Mouse (Mus musculus): ENCODE data around the gene Rpl11. TPM values are rescaled to one million over a fixed set of nuclear protein-coding genes. Genes with fewer than 3 reads are reported as not detected.

Gene Rpl11
- polyA plus RNA-seq, 1 experiment from 2014 or later, result 333 TPM

DNA sequence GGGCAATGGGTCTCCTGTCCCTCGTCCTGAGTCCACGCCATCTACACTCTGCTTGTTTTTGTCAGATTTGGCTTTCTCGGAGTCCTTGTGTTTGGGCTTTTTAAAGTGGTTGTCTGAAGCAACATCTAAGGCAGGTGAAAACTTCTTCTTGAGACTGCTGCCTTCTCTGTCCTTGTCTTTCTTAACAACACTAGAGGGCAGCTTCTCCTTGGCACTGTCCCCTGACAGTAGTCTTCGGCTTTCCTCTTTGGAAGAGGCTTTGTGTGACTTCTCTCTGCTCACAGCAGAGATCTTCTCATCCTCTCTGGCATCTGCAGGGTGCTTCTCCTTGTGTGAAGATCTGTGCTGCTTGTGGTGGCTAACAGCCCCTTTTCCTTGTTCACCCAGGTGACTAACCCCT lies 42.6 kb downstream of the Rpl11 start:
- Histone ChIP-seq H3K4me3 (replicated peaks) (no peak overlapping the region), H3K27ac (no peak overlapping the region), H3K9ac (no peak overlapping the region), H3K27me3 (no peaks in the 10 kb centered on the region), H3K4me1 (no peaks in the 10 kb centered on the region), H3K9me3 (no peaks in the 10 kb centered on the region), H3K36me3 (replicated peaks) (peaks cover 76% of the 10 kb centered on the region), H3K4me2 (no peak overlapping the region)
- ATAC-seq (ENCODE audit: low FRiP score), result no peak
- WGBS, result 90% methylated on average over 4 of the region's 4 CpGs

DNA sequence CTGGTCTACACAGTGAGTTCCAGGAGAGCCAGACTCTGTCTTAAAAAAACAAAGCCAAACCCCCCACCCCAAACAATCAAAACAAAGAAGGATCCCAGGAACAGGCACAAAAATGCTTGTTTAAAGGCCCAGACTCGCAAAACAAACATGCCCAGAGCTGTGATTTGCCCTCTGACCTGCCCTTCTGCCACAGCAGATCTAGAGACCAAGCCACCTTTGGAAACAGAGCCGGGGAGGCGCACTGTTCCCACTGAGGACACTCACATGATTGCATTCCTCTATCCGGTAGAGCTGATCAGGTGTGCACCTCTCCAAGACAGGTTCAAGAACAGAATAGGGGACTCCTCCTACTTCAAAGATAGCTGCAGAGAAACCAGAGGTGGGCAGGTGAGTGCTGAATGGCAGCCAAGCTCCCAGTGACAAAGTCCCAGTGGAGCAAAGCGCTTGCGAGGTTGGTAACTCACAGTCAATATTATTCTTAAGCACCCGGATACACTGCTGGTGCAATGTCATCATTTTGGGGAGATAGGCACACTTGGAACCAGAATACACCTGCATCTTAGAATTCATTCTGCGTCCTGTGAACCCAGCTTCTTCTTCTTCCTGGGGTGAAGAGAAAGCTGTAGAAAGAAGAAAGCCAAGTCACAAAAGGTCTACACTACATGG lies 44.3 kb downstream of the Rpl11 start:
- H3K4me2 ChIP-seq, result no peak overlapping the region
- H3K4me1 ChIP-seq, result no peaks in the 10 kb centered on the region
- no peaks in the 10 kb centered on the region for H3K9me3 ChIP-seq
- peaks cover 90% of the 10 kb centered on the region for H3K36me3 ChIP-seq (replicated peaks)
- no peak overlapping the region for H3K9ac ChIP-seq
- no peak overlapping the region for H3K27ac ChIP-seq
- no peak for ATAC-seq (ENCODE audit: low FRiP score)
- H3K4me3 ChIP-seq (replicated peaks), result no peak overlapping the region
- no peaks in the 10 kb centered on the region for H3K27me3 ChIP-seq
- WGBS, result 95% methylated on average over 8 of the region's 8 CpGs

DNA sequence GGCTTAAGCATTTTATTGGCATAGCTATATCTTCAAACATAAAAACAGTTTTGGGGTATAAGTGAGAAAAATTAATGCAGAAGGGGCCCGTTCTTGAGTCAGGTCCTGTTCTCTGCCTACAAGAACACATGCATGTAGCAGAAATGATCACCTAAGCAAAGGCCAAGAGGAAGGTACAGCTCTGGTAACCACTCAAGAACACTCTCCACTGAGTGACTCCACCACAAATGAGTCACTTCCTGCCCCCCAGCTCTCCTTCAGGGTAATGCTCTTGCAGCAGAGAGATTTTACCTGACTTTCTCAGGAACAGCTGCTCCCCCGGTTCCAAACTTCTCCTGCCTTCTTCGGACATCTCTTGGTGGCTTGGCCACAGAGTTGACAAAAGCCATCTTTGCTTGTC lies 46.4 kb downstream of the Rpl11 start:
- H3K27me3 ChIP-seq, result no peaks in the 10 kb centered on the region
- no peaks in the 10 kb centered on the region for H3K9me3 ChIP-seq
- H3K36me3 ChIP-seq (replicated peaks), result peaks cover 93% of the 10 kb centered on the region
- no peak for ATAC-seq (ENCODE audit: low FRiP score)
- 91% methylated on average over 3 of the region's 3 CpGs for WGBS
- H3K9ac ChIP-seq, result no peak overlapping the region
- H3K4me3 ChIP-seq (replicated peaks), result no peak overlapping the region
- no peak overlapping the region for H3K27ac ChIP-seq
- no peaks in the 10 kb centered on the region for H3K4me1 ChIP-seq
- H3K4me2 ChIP-seq, result no peak overlapping the region

DNA sequence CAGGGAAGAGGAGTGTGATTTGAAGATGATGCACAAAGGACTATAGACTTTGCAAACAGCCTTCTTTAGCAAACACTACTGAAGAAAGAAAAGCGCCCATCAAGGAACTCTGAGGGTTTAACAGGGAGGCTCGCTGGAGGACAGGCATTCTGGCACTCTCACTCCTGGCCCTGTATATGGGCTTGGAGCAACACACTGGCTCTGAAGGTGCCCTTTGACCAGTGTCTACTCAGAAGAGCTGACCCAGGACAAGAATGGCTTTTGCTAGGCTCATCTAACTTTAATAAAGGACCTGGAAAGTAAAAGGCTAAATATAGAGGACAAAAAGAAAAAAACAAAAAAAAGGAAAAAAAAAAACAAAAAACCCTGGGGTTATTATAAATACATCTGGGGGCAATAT lies 48.3 kb downstream of the Rpl11 start:
- no peaks in the 10 kb centered on the region for H3K4me1 ChIP-seq
- H3K27ac ChIP-seq, result no peak overlapping the region
- no peak overlapping the region for H3K4me3 ChIP-seq (replicated peaks)
- H3K9ac ChIP-seq, result no peak overlapping the region
- 95% methylated on average over 2 of the region's 2 CpGs for WGBS
- peaks cover 77% of the 10 kb centered on the region for H3K36me3 ChIP-seq (replicated peaks)
- ATAC-seq (ENCODE audit: low FRiP score), result no peak
- no peaks in the 10 kb centered on the region for H3K27me3 ChIP-seq
- no peak overlapping the region for H3K4me2 ChIP-seq
- H3K9me3 ChIP-seq, result no peaks in the 10 kb centered on the region

DNA sequence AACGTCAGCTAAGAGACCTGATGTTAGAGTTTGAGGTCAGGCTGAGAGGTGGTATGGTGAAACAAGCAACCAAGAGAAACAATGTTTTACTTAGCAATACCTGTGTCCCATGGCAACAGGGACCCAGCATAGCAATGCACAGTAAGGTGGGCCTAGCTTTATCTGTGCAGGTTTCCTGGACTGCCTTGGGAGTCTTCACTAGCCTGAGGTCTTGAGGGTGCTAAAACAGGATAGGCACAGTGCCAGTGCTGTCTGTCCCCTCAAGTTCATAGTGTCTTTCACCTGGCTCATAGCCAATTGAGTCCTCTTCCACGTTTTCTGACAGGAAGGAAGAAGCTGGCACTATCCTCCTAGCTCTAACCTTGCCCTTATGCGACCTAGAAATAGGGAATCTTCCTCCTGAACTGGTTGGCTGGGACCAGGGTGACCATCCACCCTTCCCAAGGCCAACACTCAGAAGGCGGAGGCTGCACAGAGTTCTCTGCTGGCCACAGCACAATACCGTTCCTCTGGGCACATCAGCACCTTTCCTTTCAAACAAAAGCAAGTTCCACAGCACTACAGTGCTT lies 49.0 kb downstream of the Rpl11 start:
- Histone ChIP-seq H3K4me2 (no peak overlapping the region), H3K9me3 (no peaks in the 10 kb centered on the region), H3K27me3 (no peaks in the 10 kb centered on the region), H3K9ac (no peak overlapping the region), H3K4me3 (replicated peaks) (no peak overlapping the region), H3K27ac (no peak overlapping the region), H3K36me3 (replicated peaks) (peaks cover 70% of the 10 kb centered on the region), H3K4me1 (no peaks in the 10 kb centered on the region)
- WGBS, result 90% methylated on average over 5 of the region's 5 CpGs
- ATAC-seq (ENCODE audit: low FRiP score), result no peak

DNA sequence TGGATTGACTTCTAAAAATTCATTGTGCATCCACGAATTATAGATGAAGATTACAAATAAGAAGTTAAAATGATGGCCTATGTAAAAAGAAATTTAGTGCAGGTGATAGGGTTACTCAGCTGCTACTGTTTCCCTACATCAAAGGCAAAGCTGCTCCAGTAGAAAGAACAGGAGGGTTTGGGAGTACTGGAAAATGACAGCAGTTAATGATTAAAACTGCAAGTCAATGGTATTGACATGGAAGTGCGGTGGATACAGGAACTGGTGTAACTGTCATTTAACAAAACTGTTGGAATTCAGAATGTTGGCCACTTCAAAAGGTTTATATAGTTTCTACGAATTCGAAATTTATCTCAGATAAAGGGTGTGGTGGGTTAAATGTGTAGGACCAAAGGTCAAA lies 58.1 kb downstream of the Rpl11 start:
- no peaks in the 10 kb centered on the region for H3K27me3 ChIP-seq
- H3K9me3 ChIP-seq, result peaks cover 9% of the 10 kb centered on the region
- no peak overlapping the region for H3K9ac ChIP-seq
- H3K4me3 ChIP-seq (replicated peaks), result no peak overlapping the region
- H3K4me2 ChIP-seq, result no peak overlapping the region
- 86% methylated on average over 4 of the region's 4 CpGs for WGBS
- ATAC-seq (ENCODE audit: low FRiP score), result no peak
- no peaks in the 10 kb centered on the region for H3K4me1 ChIP-seq
- H3K27ac ChIP-seq, result no peak overlapping the region
- H3K36me3 ChIP-seq (replicated peaks), result no peaks in the 10 kb centered on the region

DNA sequence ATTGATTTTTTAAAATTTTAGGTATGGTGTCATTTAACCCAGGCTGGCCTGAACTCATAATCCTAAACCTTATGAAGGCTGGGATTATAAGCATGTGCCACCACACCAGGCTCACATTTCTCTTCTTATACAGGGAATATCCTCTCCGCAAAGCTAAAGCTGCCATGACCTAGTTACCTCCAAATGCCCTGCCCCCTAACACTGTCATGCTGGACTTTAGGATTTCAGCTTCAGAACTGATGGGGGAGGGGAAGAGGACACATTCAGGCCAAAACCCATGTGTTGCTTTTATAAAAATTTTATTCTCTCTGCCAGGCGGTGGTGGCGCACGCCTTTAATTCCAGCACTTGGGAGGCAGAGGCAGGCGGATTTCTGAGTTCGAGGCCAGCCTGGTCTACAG lies 59.3 kb downstream of the Rpl11 start:
- Histone ChIP-seq H3K4me2 (no peak overlapping the region), H3K4me3 (replicated peaks) (no peak overlapping the region), H3K27ac (no peak overlapping the region), H3K36me3 (replicated peaks) (no peaks in the 10 kb centered on the region), H3K9me3 (peaks cover 9% of the 10 kb centered on the region), H3K9ac (no peak overlapping the region), H3K27me3 (no peaks in the 10 kb centered on the region), H3K4me1 (no peaks in the 10 kb centered on the region)
- ATAC-seq (ENCODE audit: low FRiP score), result no peak
- 96% methylated on average over 6 of the region's 6 CpGs for WGBS

DNA sequence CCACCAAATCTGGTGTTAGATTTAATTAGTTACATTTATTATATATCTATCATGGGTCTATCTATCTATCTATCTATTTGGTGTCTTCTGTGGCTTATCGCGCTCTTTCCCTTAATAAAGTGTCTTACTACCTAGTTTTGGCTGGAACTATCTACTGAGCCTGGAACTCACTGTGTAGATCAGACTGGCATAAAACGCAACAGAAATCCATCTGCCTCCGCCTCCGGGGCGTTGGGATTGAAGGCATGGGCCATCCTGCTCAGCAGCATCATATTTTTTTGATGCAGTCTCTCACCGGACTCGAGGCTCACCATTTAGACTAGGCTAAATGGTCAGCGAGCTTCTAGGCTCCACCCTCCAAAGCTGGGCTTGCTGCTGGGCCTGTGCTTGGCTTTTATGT lies 65.5 kb downstream of the Rpl11 start:
- 67% methylated on average over 9 of the region's 9 CpGs for WGBS
- H3K4me3 ChIP-seq (replicated peaks), result peak overlapping the region; percentile 95
- H3K4me1 ChIP-seq, result peaks cover 13% of the 10 kb centered on the region
- no peak for ATAC-seq (ENCODE audit: low FRiP score)
- no peaks in the 10 kb centered on the region for H3K27me3 ChIP-seq
- peak overlapping the region; percentile 76 for H3K4me2 ChIP-seq
- peaks cover 27% of the 10 kb centered on the region for H3K36me3 ChIP-seq (replicated peaks)
- peak overlapping the region; percentile 95; the same call in 1 of the 2 replicates for H3K9ac ChIP-seq
- H3K27ac ChIP-seq, result no peak overlapping the region
- H3K9me3 ChIP-seq, result no peaks in the 10 kb centered on the region

DNA sequence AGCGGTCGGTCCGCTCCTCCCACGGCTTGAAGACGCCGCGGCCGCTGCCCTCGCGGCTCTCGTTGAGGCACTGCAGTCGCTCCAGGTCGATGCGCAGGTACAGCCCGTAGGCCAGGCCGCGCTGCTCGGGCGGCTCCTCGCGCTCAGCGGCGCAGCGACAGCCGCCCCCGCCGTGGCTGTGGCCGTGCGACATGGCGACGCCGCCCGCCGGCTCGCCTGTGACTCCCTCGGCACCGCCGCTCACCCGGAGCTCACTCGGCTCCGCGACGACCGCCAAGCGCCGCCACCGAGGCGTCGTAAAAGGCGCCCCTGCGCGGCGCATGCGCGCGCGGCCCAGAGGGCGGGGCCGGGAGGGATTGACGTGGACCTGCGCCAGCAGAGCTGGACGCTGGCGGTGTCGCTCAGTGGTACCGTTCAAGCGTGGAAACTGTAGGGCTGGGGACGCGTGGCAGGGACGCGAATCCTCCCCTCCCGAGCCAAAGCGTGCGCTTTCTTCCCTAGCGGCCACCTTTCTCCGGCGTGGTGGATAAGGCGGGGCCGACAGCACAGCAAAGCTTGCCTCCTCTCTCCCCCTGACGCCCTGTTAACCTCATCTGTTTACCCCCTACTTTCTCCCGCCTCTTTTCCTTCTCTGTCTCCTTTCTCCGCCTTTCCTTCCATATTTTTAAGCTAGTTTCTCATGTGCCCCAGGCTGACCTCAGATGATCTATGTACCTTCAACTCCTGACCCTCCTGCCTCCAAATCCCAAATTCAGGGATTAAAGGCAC lies 66.1 kb downstream of the Rpl11 start, which contains the start of gene Pithd1:
Pithd1 (minus strand) TSS at position 322 of the 768 bp plus-strand sequence.
- H3K4me1 ChIP-seq, result peaks cover 13% of the 10 kb centered on the region
- no peaks in the 10 kb centered on the region for H3K9me3 ChIP-seq
- peak within 1 kb of the TSS; percentile 95 for H3K9ac ChIP-seq
- no peaks in the 10 kb centered on the region for H3K27me3 ChIP-seq
- peak; percentile 95 for ATAC-seq (ENCODE audit: low FRiP score)
- peak within 1 kb of the TSS; percentile 95 for H3K4me3 ChIP-seq (replicated peaks)
- WGBS, result under 1% methylated on average over 81 of the region's 81 CpGs
- peak within 1 kb of the TSS; percentile 76 for H3K4me2 ChIP-seq
- peaks cover 32% of the 10 kb centered on the region for H3K36me3 ChIP-seq (replicated peaks)
- H3K27ac ChIP-seq, result peak within 1 kb of the TSS; percentile 86

DNA sequence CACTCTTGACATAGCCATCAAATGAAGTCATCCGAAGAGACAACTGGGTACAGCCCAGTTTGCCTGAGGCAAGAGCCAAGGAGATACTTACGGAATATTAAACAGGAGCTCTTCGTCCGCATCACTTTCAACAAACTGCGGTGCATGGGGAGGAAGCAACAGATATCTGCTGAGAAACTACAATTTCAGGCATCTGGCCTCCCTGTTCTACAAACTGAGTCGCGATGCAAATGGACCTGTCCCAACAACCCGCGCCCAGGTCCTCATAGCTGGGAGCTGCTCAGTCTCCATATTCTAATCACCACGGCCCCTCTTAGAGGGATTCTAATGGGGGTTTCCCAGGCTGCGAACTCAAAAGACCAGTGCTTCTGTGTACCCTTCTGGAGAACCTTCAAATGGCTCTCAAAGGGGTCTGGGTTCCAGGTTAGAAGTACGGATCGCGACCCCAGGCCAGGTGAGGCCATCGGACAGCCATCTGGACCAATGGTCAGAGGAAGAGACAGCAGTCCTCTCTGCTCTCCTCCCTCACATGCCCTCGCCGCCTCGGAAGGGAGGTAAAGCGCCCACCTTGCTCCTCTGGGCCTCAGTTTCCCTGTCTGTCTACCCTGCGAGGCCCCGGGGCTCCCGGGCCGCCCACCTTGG lies 66.8 kb downstream of the Rpl11 start:
- Histone ChIP-seq H3K27me3 (no peaks in the 10 kb centered on the region), H3K27ac (peak overlapping the region; percentile 86), H3K4me2 (peak overlapping the region; percentile 76), H3K9me3 (no peaks in the 10 kb centered on the region), H3K4me3 (replicated peaks) (peak overlapping the region; percentile 95), H3K36me3 (replicated peaks) (peaks cover 35% of the 10 kb centered on the region), H3K4me1 (peaks cover 13% of the 10 kb centered on the region), H3K9ac (peak overlapping the region; percentile 95)
- 11% methylated on average over 22 of the region's 23 CpGs for WGBS
- peak; percentile 6; the same call in 1 of the 2 replicates for ATAC-seq (ENCODE audit: low FRiP score)

DNA sequence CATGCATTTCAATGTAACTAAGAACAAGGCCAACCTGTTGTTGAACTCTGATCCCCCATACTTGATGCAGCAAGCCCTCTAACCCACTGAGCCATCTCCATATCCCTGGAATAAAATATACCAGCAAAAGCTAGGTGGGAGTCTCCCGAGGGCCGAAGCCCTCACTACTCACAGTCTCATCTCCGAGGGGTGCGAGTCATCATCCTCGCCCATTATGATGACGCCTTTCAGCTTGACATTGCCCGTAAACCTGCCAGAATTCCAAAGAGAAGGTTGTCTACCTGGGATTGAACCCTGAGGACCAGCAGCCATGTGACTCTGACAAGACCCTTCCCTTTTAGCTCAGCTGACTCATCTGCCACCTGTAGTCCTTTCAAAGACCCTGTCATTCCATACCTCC lies 67.5 kb downstream of the Rpl11 start:
- Histone ChIP-seq H3K36me3 (replicated peaks) (peaks cover 41% of the 10 kb centered on the region), H3K4me3 (replicated peaks) (peak overlapping the region; percentile 95), H3K9ac (peak overlapping the region; percentile 95; the same call in 1 of the 2 replicates), H3K27ac (no peak overlapping the region), H3K4me2 (peak overlapping the region; percentile 76), H3K4me1 (peaks cover 13% of the 10 kb centered on the region), H3K9me3 (no peaks in the 10 kb centered on the region), H3K27me3 (no peaks in the 10 kb centered on the region)
- no peak for ATAC-seq (ENCODE audit: low FRiP score)
- 91% methylated on average over 7 of the region's 7 CpGs for WGBS

DNA sequence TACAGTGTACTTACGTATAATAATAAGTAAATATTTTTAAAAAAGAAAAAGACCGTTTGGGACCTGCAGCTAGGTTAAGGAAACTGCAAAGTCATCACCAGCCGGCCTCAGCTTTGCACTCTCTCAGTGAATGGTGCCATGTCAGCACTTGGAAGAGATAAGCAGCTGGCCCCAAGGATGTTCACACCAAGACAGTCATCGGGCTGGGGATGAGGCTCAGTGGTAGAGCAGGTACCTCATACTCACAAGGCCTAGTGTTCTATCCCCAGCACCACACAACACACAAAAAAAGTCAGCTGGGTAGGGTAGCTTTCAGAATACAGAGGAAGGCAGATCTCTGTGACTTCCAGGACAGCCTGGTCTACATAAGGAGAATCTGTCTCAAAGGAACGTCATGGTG lies 68.0 kb downstream of the Rpl11 start:
- H3K27me3 ChIP-seq, result no peaks in the 10 kb centered on the region
- ATAC-seq (ENCODE audit: low FRiP score), result no peak
- no peak overlapping the region for H3K27ac ChIP-seq
- H3K4me1 ChIP-seq, result peaks cover 13% of the 10 kb centered on the region
- H3K9me3 ChIP-seq, result no peaks in the 10 kb centered on the region
- H3K36me3 ChIP-seq (replicated peaks), result peaks cover 45% of the 10 kb centered on the region
- no peak overlapping the region for H3K4me3 ChIP-seq (replicated peaks)
- no peak overlapping the region for H3K9ac ChIP-seq
- no peak overlapping the region for H3K4me2 ChIP-seq
- WGBS, result 94% methylated on average over 5 of the region's 5 CpGs
